Mouse (Mus musculus) B cell, adult 2 months (primary cell): ENCODE results near the gene Kif1c.

Experiments used
- DNase-seq, 2 experiments: peaks; one replicate each; pipeline ENCODE4 v3.0.0; 2022

Gene Kif1c

DNA sequence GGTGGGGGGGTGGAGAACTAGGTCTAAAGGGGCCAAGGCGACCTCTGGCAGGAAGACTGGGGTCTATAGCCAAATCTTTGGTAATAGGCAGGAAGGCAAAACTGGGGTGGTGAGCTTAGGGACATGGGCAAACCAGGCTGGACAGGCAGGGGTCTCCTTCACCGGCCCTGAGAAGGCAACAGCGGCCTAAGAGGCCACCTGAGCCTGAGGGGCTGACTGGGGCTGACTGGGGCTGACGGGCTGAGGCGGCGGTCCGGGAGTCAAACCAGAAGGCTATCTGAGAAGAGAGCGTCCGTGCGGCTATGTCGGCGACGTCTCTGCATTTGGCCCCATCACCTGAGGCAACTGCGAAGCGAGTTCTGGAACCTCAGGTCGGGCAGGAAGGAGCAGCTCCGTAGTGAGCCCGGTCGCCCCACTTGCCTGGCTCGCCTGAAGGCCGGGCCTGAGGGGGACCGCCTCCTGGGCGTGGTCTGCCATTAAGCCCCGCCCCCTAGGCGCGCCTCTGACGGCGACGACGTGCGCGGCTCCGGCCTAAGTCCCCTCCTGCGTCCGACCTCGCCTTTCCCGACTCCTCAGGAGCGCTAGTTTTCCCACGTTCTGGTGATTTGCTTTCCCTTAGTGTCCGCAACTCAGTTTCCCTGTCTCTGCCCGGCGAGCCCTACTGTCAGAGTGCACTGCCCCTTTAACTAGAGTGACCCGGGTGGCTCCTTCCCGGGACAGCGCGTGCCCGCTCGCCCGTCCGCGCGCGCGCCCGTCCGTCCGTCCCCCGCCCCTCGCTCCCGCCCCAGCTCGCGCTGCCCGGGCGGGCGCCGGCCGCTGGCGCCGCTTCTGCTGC, at the start of gene Kif1c, which contains the start of gene Inca1:
Kif1c (plus strand) TSS at position 827 of the 835 bp plus-strand sequence.
Inca1 (minus strand) TSS at position 434 of the 835 bp plus-strand sequence.
- DNase-seq, result peak; percentile 97 to 98

DNA sequence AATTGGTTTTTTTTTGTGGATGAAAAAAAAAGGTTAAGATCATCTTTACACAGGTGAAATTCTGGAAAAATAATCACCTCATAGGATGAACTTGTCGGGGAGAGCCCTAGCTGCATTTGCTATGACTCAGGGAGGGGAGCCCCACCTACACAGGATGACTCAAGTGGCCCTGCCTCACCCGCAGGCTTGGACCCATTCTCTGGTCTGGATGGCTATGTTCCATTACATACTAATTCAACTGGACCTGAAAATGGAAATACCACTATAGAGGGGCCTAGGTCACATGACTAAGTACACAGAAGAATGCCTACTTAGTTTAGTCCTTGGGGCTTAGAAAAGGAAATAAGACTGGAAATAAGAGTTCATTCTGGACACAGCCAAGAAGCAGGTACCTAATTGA, 49.0 kb upstream of the Kif1c start:
- no peak for DNase-seq

DNA sequence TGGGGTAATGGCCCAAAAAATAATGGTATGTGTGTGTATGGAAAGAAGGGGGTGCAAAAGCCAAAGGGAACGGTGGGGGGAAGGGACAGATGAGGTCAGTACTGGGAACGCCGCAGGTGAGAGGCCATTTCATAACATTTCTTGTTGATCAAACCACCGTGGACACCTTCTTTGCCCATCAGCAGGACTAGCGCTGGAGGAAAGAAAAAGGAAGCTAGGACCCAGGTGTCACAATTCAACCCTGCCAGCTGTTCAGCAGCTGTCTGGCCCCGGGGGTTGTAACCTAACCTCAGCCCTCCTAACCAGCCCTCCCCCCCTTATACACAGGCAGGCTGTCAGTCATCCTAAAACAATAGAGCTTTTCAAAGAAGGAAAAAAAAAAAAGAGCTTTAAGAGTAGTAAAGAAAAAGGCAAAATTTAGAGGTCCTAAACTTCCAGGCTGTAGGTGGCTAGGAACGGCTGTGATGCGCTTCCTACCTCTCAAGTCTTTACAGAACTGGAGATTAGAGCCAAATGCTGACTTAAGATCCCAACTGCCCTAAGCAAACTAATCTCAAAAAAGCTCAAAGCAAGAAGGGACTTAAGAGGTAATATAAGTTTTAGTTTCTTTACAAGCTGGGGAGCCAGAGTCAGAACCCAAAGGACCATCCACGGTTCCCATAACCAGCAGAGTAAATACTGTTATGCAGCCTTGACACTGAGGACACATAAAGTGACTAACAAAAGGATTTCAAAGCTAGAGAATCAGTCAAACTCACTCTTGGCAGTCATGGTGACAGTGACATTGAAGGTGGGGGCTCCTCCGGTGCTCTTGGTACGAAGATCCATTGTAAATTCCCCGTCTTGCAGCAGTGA, 48.1 kb upstream of the Kif1c start:
- DNase-seq, result peak; percentile 31 to 34

DNA sequence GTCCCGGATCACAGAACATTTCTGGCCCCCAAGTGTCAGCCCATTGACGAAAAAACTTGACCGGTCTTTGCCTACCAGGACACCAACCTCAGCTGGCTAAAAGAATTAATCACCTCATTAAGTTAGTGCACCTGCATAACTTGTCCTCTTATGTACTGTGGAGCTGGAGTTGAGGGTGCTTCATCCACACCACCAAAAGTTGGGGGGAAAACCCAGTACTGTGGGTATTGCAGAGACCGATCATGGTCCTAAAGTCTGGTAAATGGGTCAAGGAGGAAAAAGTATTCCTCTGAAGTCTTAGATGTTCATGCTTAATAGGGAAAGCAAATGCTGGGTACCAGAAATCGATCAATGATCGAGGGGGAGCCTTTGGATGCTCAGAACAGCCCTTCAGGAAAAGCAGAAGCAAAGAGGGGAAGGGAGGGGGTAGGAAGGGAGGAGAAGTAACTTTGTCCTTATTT, 47.4 kb upstream of the Kif1c start:
- DNase-seq, result peak in 1 of 2 experiments; percentile 61

DNA sequence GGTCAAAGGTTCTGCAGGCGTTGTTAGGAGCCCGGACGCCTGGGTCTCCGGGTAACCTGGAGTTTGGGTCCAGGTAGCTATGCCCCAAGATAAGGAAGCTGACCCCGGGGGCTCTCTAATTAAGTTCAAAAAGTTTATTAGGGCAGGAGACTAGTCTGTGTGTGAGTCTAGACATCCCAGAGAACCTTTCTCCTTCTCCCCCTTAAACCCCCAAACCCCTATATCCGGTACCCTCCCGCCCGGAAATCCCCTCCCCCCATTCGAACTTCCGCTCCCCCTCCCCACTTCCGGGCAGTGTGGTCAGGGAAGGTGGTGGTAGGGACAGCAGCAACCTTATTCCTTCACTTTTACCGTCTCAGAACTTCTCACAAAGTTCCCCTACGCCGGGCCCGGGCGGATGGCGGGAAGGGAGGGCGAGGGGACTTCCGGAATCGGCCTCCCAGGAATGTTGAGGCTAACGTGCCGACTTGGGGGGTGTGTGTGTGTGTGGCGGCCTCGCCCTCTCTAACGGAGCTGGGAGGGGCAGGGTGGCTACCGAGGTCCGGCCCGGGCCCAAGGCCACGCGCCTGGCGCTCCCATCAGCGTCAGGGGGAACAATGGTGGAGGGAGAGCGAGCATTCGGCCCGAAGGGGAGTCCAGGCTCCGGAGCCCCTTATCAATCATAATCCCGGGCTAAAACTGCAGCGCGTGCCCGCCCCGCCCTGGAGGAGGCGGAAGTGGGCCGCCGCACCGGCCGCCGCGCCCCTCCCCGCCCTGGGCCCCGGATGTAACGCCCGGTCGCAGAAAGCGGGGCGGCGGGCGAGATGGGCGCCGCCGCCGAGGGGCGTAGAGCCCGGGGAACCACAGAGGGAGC, 46.8 kb upstream of the Kif1c start:
- DNase-seq, result peak; percentile 72 to 75

DNA sequence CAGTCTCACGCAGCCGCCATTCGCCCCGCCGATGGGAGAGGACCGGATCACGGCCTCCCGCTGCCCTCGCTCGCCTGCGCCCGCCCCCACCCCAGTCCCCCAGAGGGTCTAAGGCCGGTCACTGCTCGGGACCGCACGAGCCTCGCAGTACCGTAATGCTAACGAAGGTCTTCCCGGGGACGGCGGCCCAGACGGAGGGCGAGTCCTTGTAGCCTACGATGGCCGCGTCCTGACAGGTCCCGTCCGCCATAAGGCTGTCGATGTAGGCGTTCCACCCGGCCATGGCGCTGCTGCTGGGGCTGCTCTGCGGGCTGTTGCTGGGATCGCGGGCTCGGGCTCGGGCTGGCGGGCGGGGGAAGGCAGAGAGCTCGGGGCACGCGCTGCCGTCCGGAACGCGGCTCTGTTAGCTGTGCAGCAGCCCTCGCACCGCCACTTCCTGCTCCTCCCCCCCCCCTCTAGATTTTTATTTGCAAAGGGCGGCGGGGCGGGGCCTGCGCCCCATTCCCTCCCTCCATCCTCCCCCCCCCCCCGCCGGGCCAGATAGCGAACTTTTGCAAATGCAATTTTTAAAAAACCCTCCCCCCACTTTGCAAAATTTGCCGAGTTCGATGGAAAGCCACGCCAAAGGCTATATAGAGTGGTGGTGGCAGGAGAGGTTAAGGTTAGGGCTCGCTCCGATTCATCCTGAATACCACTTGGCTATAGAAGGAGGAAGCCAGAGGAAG, 46.0 kb upstream of the Kif1c start, which contains the start of gene Pfn1:
Pfn1 (minus strand) TSS at position 447 of the 725 bp plus-strand sequence.
- DNase-seq, result peak; percentile 82 to 83

DNA sequence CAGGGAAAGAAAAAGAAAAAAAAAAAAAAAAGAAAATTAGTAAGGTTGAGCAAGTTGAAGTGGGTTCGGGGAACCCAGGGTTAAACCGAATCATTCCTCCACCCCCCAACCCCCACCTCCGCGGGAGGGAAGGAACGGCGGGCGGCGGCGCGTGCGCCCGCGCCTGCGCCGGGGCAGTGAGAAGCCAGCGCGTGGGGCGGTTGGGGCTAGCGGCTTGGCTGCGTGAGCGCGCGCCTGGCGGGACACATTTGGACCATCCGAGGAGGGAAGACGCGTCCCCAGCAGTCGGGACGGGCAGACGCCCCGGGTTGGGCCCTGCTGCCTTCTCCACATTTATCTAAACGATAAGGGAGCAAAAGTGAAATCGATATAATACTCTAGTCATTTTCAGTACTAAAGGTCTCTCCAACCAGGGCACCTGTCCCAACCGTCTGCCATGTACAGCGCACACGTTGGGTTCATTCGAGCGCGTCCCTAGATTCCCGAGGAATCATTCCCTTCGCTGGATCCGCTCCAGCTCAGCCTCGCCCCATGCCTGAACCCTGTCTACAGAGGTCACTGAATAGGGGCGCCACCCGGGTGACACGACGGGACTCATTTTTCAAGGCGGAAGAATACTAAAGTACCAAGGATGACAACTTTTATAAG, 45.3 kb upstream of the Kif1c start:
- DNase-seq, result peak; percentile 79

DNA sequence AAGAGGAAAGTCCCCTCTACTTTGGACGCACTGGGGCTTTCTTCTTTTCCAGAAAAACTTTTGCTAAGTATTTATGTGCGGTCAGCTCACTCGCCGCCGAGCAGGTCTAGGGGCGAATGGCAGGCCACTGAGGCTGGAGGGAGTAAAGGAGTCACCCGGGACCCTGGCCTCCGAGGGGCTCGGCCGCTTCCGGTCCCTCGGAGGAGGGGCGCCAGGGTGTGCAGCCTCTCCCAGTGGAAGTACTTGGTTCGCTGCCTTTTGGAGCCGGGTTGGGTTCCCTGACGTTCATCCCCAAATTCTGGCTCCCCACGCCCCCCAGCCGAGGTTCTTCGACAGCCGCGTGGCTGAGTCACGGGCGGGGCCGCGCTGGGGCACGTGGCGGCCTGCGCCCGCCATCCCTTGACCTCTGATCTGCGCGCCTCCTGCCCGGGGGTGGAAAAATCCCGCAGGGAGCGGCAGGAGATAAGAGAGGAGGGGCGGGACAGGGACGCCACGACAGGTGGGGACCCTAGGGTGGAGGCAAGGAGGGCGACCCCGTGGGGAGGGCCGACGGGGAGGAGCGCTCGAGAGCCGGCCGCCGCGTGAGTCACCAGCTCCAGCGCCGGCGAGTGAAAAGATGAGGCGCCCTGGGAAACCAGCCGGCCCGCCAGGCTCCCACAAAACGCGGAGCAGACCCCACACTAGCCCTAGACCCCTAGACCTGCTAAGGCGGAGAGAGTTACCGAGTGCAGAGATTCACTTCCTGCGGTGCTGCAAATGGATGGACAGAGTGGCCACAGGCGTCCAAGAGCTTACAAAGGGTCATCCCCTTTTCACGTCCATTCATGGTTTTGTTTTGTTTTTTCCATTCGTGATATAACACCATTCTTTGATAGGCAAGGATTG, 44.5 kb upstream of the Kif1c start:
- DNase-seq, result peak; percentile 64 to 68

DNA sequence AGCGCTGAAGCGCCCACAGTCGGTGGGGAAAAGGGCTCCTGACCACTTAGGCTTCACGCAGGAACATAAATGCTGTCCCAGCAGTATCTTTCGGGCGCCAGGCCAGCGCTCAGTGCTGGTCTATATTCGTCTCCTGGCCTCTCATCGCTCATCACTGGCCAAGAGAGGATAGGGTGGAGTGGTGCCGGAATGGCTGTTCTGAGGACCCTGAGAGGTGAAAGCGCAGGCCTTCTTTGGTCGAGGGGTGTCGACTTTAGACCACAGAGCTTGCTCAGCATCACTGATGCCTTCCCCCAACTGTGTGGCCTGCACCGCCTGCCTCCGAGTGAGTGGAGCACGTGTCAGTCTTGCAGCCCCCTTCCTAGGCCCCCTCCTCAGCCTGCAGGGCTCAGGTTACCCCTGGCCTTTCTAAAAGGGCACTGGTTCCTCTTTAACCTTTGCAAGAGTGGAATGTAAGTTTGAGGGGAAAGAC, 43.9 kb upstream of the Kif1c start:
- DNase-seq, result no peak

DNA sequence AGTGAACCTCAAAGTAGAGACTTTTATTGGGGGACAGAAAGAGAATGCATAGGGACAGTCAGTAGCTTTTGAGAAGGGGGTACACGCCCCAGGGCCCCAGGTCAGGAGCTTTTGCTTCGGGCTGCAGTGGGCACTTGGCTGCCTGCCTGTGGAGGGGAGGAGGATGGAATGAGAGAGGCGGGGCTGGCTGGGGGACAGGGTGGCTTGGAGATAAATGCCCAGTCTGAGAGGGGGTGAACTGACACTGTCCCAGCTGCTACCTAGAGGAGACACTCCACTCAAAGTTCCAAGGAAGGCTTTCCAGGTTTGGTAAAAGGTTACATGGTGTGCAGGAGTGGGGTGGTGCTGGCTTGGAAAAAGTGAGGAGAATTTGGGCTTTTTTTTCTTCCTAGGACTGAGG, 43.4 kb upstream of the Kif1c start, which contains the start of gene Eno3:
Eno3 (plus strand) TSS at position 239 of the 400 bp plus-strand sequence.
- no peak for DNase-seq

DNA sequence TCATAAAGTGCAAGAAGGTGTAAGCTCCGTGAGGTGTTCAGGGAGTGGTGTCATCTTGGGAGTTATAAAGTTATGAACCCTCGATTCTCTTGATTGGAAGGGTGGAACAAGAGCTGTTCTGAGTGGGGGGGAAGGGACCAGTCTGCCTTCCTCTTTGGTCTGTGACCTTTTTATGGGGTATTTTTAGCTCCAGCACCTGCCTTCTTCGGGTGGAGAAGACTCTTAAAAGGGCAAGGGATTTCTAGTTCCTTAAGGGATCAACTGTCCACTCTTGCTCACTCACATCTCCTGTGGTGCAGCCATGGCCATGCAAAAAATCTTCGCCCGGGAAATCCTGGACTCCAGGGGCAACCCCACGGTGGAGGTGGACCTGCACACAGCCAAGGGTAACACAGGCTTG, 42.8 kb upstream of the Kif1c start:
- no peak for DNase-seq

DNA sequence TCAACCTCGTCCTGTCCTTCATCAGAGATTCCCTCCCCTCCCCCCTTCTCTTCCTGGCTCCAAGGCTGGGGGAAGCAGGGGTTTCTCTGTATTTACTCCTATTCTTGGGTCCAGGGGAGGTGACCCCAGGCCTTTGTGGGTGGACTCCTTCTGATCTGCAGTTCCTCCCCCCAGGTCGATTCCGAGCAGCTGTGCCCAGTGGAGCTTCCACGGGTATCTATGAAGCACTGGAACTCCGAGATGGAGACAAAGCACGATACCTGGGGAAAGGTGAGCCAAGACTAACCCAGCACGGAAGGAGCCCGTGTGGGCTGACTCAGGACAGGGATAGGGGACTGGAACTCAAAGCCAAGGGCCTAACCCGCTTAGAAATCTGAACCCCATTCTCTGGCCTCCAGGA, 42.4 kb upstream of the Kif1c start:
- DNase-seq, result no peak

DNA sequence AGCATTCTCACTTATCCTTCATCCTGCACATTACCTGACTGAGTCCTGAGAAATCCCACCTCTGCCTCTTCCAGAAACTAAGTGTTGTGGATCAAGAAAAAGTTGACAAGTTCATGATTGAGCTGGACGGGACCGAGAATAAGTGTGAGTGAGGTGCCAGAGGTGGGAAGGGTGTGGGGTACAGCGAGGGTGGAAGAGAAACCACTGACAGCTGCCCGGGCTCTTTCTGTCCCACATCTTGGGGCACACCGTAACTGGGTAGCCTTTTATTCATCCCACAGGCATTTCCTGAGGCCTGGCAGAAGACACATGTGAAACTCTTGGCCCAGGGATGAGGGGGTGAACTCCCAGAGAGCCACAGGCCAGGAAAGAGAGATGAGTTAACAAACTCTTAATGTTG, 41.8 kb upstream of the Kif1c start:
- no peak for DNase-seq

DNA sequence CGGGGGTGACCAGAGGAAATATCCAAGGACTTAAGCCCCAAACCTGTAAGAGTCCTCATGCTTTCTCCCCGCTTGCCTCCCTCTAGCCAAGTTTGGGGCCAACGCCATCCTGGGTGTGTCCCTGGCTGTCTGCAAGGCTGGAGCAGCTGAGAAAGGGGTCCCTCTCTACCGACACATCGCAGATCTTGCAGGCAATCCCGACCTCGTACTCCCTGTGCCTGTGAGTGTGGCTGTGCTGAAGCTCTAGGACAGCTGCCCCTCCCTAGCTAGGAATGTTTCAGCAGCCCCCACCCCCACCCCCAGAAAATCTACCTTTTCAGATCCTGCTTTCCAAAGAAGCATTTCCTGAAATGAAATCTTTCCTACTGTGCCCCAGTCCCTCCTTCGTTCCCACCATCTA, 41.4 kb upstream of the Kif1c start:
- no peak for DNase-seq

DNA sequence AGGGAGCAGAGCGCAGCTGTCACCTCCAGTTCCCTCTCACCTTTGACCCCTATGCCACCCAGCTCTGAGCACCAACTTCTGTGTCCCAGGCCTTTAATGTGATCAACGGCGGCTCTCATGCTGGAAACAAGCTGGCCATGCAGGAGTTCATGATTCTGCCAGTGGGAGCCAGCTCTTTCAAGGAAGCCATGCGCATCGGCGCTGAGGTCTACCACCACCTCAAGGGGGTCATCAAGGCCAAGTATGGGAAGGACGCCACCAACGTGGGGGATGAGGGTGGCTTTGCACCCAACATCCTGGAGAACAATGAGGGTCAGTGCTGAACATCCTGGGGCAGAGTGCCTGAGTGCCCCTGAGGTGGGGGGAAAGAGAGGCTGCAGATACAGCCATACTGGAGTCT, 39.8 kb upstream of the Kif1c start:
- DNase-seq, result no peak

DNA sequence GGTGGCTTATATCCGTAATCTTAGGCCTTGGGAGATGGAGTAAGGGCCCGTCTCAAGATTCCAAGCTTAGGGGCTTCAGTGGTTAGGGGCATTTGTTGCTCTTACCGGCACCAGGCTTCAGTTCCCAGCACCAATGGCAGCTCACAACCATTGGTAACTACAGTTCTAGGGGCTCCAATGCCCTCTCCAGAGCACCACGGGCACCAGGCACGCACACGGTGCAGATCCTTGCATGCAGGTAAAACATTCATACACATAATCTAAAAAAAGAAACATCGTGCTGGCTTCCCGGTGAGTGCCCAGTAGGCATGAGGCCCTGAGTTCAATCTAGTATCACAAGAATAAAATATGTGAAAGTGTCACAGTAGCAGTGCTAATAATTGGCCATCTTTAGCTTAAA, 37.2 kb upstream of the Kif1c start:
- DNase-seq, result no peak

DNA sequence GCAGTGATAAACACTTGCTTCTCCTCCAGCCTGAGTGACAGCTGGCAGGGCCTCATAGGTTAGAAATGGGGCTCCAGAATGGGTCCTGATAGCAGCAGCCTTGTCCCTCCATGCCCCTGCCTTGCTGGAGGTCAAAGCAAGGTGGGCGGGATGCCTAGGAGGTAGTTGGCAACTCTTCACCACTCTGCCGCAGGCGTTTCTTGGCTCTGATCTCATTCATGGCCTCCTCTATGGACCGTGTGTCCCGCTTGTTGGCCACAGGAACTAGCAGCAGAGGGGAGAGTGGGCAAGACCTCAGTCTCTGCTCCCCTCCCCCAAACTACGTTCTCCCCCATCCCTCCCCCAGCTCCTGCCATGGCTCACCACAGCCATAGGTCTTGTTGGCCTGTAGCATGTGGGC, 36.4 kb upstream of the Kif1c start:
- DNase-seq, result no peak

DNA sequence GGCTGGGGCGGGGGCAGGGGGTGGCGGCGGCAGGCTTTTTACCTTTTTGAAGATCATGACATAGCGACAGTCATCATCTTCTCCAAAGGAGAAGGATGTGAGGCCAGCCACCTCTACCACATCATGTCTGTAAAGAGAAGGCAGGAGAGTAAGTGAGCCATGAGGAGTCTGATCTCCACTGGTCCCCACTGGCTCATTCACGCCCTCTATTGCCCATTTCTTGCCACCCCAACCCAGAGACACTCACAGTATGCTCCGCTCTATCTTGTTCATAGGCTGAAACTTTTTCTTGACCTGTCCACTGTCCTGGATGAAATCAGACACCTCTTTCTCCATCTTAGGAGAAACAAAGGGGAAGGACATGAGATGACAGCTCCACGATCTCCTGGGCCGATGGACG, 35.6 kb upstream of the Kif1c start:
- DNase-seq, result no peak

DNA sequence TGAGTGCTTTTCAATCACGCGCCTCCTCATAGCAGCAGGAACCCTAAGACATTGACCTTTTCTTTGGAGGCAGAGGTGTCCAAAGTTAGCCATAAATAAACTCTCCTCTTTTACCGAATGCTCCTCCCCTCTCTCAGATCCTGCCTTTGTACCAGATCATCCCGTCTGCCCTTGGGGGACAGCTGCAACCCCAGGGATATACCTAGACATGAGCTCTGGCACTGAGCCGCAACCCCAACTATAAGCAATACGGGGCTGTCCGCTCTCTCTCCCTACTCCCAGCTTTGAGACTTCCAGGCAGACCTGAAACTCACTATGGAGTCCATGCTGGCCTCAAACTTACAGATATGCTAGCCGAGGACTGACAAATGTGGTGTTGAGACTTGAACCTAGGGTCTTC, 33.7 kb upstream of the Kif1c start:
- no peak for DNase-seq
